Mouse (Mus musculus) heart, postnatal 10 days (tissue): ENCODE measurements at regions not wholly inside any gene's neighbourhood (a gene's known extent, or its start where the extent isn't known, plus 50 kb on each side); places are given as distances from the start of the nearest gene placed in this dataset.
A peak's percentile ranks its signal among the peaks of the same experiment; 100 is the strongest.

Source experiments
- DNase-seq, 2 experiments: peaks; one replicate each; pipeline ENCODE4 v3.0.0; 2021
- intact Hi-C: fragments of 180-260 bp; cut with DNase I; formaldehyde crosslinking; loops from one replicate; pipeline ENCODE4 v1.15.1; 2025

DNA sequence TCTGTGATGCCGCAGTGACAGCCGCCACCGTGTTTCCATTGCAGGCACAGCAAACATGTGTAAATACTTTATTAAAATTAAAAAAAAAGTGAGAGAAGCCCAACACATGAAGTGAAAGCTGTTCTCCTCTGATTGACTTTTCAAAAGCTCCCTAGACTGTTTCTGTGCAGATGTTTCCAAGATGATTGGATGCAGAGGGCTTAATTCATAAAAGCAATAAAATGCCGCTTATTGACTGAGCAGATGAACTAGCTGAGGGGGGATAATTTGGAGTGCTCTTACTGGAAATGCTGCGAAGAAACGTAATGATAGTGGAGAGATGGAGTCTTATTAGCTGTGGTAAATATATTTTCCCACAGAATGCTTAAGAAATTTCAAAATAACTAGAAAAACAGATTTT is 170.4 kb downstream of the Rnf144a start:
- DNase-seq: no peak
- intact Hi-C loops: no loop called here

GRCm38 (mm10) chr12:26227557-26228020 is 187.5 kb downstream of the Rnf144a start:
- DNase-seq: no peak
- intact Hi-C loops: loop anchor here (2.0 to 10.0 kb wide), 4 partner anchors 153 to 1200 kb away; no protein-coding TSS in a partner anchor

DNA sequence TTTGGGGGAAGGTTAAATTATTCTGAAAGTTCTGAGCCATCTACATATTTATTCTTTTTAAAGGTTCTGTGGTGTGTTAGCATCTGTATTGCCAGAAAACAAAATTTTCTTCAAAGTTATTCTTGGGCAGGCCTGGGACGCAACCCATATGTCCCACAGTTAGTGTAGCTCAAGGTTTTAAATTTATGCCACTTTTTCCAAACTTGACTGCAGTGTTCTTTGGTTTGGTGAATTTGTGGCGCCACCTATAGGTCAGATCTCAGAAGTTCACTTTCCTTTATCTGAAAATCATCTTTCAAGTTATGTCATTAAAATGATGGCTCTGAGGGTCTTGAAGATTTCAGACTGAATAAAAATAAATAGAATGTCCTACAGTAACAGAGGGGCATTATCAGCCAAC is 188.7 kb downstream of the Rnf144a start:
- peak; percentile 12 to 52 for DNase-seq
- intact Hi-C loops: loop anchor here (2.0 to 10.0 kb wide), 4 partner anchors 152 to 1199 kb away; no protein-coding TSS in a partner anchor

DNA sequence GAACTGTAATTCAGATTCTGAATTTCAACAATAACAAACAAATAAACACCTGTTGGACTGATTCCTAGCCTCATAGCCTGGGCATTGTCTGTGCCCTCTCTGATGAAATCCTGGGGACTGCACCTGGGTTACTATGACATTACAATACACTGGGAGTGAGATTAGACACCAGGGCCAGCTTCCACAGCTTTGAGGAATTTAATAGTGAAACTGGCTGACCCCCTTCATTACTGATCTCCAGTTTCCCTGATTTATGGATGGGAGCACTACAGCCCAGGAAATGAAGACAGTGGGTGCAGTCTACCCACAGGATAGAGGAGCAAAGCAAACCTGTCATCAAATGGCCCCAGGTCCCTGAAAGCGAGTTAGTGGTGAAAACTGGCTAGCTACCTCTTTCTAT is 202.6 kb downstream of the Rnf144a start:
- intact Hi-C loops: no loop called here
- DNase-seq: no peak

GRCm38 (mm10) chr12:26211423-26211822 is 203.6 kb downstream of the Rnf144a start:
- intact Hi-C loops: no loop called here
- no peak for DNase-seq

GRCm38 (mm10) chr12:26206751-26207150 is 208.3 kb downstream of the Rnf144a start:
- no peak for DNase-seq
- intact Hi-C loops: no loop called here

DNA sequence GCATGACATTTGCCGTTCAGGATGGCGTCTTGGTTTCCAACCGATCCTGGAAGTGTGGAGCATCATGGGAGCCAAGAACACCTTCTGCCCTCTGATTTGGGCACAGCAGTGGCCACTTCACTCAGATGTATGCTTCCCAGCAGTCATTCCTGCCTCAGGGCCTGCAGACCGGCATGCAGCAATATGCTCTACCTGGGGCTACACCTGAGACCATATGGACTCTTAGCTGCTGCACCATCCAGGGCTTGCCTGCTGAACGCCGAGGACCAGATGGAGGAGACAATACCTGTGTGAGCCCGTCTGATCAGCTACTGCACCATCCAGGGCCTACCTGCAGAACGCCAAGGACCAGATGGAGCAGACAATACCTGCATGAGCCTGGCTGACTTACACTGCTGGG is 209.0 kb downstream of the Rnf144a start:
- DNase-seq: no peak
- intact Hi-C loops: no loop called here

- intact Hi-C loops: no loop called here
These were observed 223.0 kb downstream of the Rnf144a start for GRCm38 (mm10) chr12:26191982-26192576.

DNA sequence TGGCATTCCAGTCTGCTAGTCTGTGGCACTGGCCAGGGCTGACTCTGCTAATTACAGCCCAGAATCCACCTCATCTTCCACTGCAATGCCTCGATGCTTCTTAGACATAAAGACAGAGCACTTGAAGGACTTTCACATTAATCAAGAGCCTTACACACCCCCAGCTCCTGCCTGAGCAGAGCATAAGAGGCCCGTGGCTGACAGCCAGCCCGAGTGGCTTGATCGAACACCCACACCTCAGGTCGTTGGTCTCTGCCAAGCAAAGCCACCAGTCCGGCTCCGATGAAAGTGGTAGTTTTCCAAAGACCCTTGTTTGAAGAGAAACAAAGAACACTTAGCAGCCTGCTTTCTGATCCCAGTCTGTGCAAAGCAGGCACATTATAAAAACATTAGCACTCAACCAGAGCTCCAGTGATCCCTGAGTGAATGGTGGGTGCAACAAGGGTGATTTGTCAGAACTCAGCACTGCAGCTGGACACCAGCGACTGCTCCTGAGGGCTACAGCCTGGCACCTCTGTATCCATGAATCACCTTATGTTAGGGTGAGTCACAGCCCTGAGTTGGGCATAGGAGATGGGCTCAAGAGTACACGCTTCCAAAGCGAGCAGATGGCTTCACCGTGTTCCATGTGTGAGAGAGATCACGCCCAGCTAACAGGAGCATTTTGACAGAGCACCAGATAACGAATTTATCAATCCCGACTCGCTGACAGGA is 223.6 kb downstream of the Rnf144a start:
- intact Hi-C loops: no loop called here
- peak in 1 of 2 experiments; percentile 6 for DNase-seq

More at GRCm38 (mm10) chr12:26191982-26192576, 223.0 kb downstream of the Rnf144a start:
- no peak for DNase-seq

GRCm38 (mm10) chr12:26188996-26189395 is 226.1 kb downstream of the Rnf144a start:
- intact Hi-C loops: no loop called here
- DNase-seq: no peak

DNA sequence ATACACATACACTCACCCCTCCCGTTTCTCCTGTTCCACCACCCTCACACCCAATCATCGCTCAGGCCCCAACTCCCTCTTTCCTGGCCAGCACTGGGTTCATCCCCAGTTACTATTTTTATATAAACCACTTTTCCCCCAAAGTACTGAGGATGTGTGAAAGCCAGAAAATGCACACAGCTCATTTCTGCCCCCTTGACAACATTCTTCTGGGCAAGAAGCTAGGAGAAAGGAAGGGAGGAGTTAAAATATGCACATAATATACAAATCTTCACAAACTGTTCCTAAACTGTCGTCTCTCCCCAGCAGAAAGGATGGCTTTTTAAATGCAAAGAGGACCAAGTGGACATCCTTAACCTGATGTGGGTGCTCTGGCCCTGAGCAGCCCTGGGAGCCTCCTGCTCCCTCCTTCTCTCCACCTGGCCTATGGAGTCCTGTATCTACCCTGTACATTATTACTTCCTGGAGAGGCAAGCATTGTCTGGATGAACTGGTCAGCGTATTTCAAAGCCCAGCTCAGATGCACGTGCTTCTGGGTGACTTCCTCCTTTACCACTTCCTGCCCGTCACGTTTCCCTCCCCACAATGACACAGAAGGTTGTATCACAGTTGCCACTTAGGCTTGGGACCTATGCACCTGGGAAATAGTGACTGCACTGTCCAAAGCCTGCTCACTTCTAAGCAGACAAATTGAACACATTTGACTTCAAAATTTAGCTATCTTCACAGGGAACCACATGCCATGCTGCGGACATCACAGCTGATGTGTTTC is 227.8 kb downstream of the Rnf144a start:
- intact Hi-C loops: no loop called here

GRCm38 (mm10) chr12:26184701-26185460 is 230.2 kb downstream of the Rnf144a start:
- intact Hi-C loops: no loop called here
- DNase-seq: no peak

More for the DNA sequence above, 227.8 kb downstream of the Rnf144a start:
- DNase-seq: no peak

DNA sequence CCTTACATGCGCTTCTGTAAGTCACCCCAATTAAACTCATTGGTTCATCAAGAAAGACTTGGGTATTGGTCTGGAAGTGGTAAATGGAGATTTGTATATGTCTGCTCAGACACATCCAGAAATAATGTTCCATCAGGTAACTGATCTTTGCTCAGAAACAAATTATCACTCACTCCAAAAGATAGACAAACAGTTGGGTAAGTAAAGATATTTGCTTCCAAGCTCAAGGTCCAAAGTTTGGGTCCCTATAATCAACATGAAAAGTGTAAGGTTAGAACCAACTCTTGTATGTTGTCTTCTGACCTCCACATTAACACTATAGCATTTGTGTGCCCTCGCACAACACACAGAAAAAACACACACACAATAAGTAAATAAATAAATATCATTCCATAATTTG is 232.0 kb downstream of the Rnf144a start:
- intact Hi-C loops: no loop called here
- DNase-seq: no peak

- DNase-seq: no peak
These were observed 234.2 kb downstream of the Rnf144a start for GRCm38 (mm10) chr12:26180846-26181245.

GRCm38 (mm10) chr12:26176231-26176662 is 238.8 kb downstream of the Rnf144a start:
- DNase-seq: peak in 1 of 2 experiments; percentile 5
- intact Hi-C loops: no loop called here

More at GRCm38 (mm10) chr12:26180846-26181245, 234.2 kb downstream of the Rnf144a start:
- intact Hi-C loops: no loop called here

DNA sequence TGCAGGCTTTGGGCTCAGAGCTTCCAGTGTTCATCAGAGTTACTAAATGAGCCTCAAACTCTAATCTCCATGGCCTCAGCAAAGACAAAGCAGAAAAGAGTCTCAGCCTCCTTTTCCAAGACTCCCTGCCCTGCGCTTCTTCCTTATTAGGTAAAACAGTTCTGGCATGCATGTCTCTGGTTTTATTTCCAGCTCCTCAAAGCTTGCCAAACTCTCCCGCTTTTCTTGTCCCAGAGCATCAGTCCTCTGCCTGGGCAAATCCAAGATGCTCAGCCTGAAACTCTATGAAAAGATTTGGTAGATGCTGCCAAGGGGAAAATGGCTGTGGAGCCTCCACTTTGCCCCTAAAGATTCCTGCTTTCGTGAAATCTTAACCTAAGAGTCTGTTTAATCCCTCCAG is 251.6 kb downstream of the Rnf144a start:
- intact Hi-C loops: no loop called here
- peak; percentile 4 to 14 for DNase-seq

GRCm38 (mm10) chr12:26160861-26161615 is 254.0 kb downstream of the Rnf144a start:
- no peak for DNase-seq
- intact Hi-C loops: no loop called here

DNA sequence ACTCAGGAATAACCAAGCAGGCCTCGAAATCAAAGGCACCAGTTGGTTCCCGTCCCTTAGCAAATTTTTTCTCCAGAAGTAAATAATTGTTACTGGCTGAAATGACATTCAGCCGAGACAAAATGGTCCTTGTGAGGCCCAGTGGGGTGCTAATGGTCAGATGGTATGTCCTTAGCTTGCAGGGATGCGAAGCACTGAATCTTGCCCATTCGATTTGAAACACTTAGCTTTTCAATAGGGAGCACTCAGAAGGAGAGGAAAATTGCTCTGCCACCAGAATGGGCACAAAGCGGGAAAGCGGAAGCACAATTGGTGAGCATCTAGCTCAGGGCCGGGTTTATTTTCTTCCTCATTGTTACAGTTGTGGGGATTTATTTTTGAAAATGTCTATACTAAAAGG is 262.1 kb downstream of the Rnf144a start:
- DNase-seq: no peak
- intact Hi-C loops: no loop called here

DNA sequence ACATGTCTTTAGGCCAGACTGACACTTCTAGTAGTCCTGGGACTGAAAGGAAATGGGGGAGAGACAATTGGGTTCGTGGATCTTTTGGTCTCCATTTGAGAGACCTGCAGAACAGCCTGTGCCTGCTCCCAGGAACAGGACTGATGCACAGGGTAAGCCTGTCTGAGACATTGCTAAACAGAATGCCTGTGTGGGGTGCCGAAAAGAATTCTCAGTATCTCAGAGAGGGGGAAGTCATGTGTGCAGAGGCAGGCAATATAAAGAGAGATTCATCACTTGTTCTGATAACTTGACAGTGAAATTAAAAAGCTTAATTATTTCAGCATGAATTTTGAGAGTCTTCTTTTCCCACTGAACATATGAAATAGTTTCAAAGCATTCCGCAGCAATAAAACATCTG is 268.7 kb downstream of the Rnf144a start:
- intact Hi-C loops: no loop called here
- no peak for DNase-seq
